Mouse (Mus musculus) C2C12 (cell line): ENCODE measurements around the gene Bmi1. TPM values are rescaled to one million over a fixed set of nuclear protein-coding genes. Genes with fewer than 3 reads are reported as not detected.

Source experiments
- H3K27me3 ChIP-seq: one replicate; pipeline ENCODE4 v1.6.1; 2011; ENCODE audit not compliant: control insufficient read depth, insufficient read depth, insufficient read length
- H3K36me3 ChIP-seq: one replicate; pipeline ENCODE4 v1.6.1; 2011; ENCODE audit not compliant: control insufficient read depth, insufficient read depth
- H3K4me3 ChIP-seq: one replicate; pipeline ENCODE4 v1.5.1; 2011; ENCODE audit warnings: mild to moderate bottlenecking, control low read depth; ENCODE audit not compliant: poor library complexity, insufficient read depth, severe bottlenecking
- H3K79me2 ChIP-seq: one replicate; pipeline ENCODE4 v1.6.1; 2011; ENCODE audit not compliant: control insufficient read depth, insufficient read depth
- H3K79me3 ChIP-seq: one replicate; pipeline ENCODE4 v1.6.1; 2011; ENCODE audit warnings: low read depth, control low read depth
- H3ac ChIP-seq: one replicate; pipeline ENCODE3; 2011; ENCODE audit warnings: low read depth; ENCODE audit not compliant: control insufficient read depth, insufficient read length
- CEBPB ChIP-seq: IDR thresholded peaks from one replicate; pipeline ENCODE4 v1.6.1; 2011; ENCODE audit warnings: low read depth, mild to moderate bottlenecking, control low read depth, moderate library complexity
- CTCF ChIP-seq: IDR thresholded peaks from one replicate; pipeline ENCODE4 v1.5.1; 2011; ENCODE audit not compliant: control insufficient read depth, insufficient read depth, insufficient read length
- FOSL1 ChIP-seq: IDR thresholded peaks from one replicate; pipeline ENCODE4 v1.8.0; 2011; ENCODE audit warnings: mild to moderate bottlenecking, low read length; ENCODE audit not compliant: poor library complexity, insufficient read depth, severe bottlenecking
- MAX ChIP-seq: IDR thresholded peaks from one replicate; pipeline ENCODE4 v1.6.1; 2011; ENCODE audit warnings: mild to moderate bottlenecking, control low read depth
- MYOD1 ChIP-seq: IDR thresholded peaks from one replicate; pipeline ENCODE4 v1.6.1; 2011; ENCODE audit warnings: low read depth; ENCODE audit not compliant: control insufficient read depth, insufficient read length
- MYOG ChIP-seq: IDR thresholded peaks from one replicate; pipeline ENCODE4 v1.6.1; 2011; ENCODE audit not compliant: control insufficient read depth, insufficient read length; ENCODE audit errors: extremely low read depth
- USF1 ChIP-seq: IDR thresholded peaks from one replicate; pipeline ENCODE4 v1.6.1; 2011; ENCODE audit warnings: low read depth, mild to moderate bottlenecking, control low read depth, moderate library complexity
- polyA plus RNA-seq: library from polyadenylated mRNA; unstranded; fragments of >200 nt; fragmentation: generic; extraction: Trizol; gene quantifications from one replicate; pipeline ENCODE4 v1.2.1, GENCODE M21; 2012; ENCODE audit warnings: missing spikeins

Gene Bmi1
- polyA plus RNA-seq, 1 experiment = 22.3 TPM

DNA sequence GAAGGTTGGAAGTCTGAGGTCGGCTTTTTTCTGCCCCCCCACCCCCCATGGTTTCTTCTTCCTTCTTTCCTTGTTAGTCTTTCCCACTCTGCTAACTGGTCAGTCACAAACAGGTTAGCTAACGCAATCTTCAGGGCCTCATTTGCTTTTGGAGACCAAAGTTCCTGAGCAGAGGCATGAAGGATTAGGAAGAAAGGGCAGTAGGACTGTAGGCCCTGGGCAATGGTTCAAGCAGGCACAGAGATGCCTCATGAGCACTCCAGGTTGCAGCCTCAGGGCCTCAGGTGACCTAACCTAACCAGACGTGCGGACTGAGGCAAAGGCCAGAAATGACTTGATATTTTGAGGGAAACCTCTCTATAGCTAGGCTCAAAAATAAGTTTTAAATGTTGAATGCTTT is 41.7 kb downstream of the Bmi1 start:
- Histone ChIP-seq H3K4me3 (no peak overlapping the region), H3K79me3 (no peaks in the 10 kb centered on the region), H3K27me3 (no peaks in the 10 kb centered on the region), H3K36me3 (no peaks in the 10 kb centered on the region), H3ac (no peak overlapping the region), H3K79me2 (no peaks in the 10 kb centered on the region)
- TF ChIP-seq CTCF (no peak), CEBPB (no peak), MYOD1 (no peak), FOSL1 (no peak), USF1 (no peak), MYOG (no peak)

DNA sequence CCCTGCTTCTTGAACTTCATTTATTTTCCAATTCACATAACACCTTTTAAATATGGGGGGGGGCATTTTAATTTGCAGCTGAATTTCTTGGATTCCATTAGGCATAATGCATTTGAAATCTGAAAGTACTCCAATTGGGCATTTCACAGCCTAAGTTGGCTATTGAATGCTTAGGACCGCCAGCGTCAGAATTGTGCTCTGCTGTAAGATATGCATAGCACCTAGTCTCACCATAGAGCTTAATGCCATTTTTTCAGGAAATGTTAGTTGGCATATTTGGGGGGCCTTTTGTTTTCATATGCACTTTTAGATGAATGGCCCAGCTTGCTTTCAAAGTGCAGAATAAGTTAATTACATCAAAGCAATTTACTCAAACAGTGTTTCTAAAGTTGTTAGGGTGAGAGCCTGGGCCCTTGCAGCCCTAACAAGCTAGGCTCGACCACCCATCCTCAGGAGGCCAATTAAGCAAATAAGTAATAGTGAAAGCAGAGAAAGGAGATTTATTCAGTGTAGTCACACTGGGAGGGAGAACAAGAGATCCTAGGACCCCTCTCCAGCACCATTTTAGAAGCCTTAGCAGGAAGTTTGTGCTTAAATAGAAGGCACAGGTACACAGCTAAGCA is 45.5 kb downstream of the Bmi1 start:
- TF ChIP-seq CEBPB (no peak), USF1 (no peak), MAX (no peak), FOSL1 (no peak), MYOD1 (no peak), CTCF (no peak), MYOG (no peak)
- no peaks in the 10 kb centered on the region for H3K79me3 ChIP-seq
- H3K27me3 ChIP-seq = no peaks in the 10 kb centered on the region
- no peaks in the 10 kb centered on the region for H3K79me2 ChIP-seq
- no peak overlapping the region for H3K4me3 ChIP-seq
- no peak overlapping the region for H3ac ChIP-seq
- H3K36me3 ChIP-seq = no peaks in the 10 kb centered on the region

DNA sequence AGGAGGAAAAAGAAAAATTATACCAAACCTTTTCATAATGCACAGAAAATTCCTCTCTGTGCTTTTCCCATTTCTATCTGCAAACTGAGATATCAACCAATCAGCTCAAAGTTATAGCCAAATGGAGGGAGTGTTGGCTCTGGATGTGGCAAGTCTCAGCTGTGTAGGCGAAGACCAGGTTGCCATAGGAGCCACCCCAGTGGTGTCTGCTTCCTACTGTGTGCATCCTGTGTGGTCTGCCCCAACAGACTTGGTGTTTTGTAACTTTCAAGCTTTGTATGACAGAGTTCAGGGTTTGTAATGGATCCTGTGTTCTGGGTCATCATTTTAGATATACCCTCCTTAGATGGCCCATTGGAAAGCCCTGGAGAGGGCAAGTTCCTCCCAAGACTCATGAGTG is 47.6 kb downstream of the Bmi1 start:
- Histone ChIP-seq H3K27me3 (no peaks in the 10 kb centered on the region), H3K79me3 (no peaks in the 10 kb centered on the region), H3K4me3 (no peak overlapping the region), H3K36me3 (no peaks in the 10 kb centered on the region), H3K79me2 (no peaks in the 10 kb centered on the region), H3ac (no peak overlapping the region)
- TF ChIP-seq FOSL1 = no peak
- no peak for TF ChIP-seq MYOG
- TF ChIP-seq MYOD1 = no peak
- TF ChIP-seq USF1 = no peak
- TF ChIP-seq CEBPB = no peak
- no peak for TF ChIP-seq CTCF
- TF ChIP-seq MAX = no peak

DNA sequence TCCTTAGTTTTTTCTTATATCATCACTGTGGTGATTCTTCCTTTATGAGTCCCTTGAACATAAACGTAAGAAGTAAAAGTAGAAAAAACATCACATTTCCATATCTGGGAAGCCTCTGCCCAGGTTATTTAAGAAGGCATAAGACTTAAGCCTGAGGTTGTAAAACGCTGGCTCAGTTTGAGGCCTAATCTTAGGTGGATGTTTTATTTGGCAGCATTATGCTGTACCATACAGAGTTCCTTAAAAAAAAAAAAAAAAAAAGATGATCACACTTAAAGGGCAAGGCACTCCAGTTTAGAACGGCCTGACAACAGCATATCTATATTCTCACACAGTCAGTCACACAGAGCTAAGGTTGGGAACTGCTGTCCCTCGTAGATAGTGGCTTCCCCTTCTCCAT is 49.1 kb downstream of the Bmi1 start:
- no peaks in the 10 kb centered on the region for H3K36me3 ChIP-seq
- no peak for TF ChIP-seq USF1
- no peak for TF ChIP-seq CEBPB
- TF ChIP-seq MAX = no peak
- no peak for TF ChIP-seq CTCF
- no peak for TF ChIP-seq MYOD1
- no peak for TF ChIP-seq MYOG
- TF ChIP-seq FOSL1 = no peak
- no peaks in the 10 kb centered on the region for H3K79me3 ChIP-seq
- H3ac ChIP-seq = no peak overlapping the region
- H3K4me3 ChIP-seq = no peak overlapping the region
- no peaks in the 10 kb centered on the region for H3K27me3 ChIP-seq
- no peaks in the 10 kb centered on the region for H3K79me2 ChIP-seq

DNA sequence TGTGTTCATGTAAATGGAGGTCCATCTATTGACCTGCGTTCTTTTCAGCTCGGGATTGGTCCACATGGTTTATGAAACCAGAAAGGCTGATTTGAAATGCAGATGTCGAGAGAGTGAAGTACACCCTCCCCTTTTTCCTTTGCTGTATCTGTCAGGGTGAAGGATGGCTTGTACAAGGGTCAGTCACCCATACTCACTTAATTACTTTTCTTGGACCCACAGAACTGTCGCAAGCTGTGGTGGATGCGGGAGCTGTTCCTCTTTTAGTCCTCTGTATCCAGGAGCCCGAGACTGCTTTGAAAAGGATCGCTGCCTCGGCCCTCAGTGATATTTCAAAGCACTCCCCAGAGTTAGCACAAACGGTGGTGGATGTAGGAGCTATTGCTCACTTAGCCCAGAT is 54.9 kb downstream of the Bmi1 start:
- no peaks in the 10 kb centered on the region for H3K79me3 ChIP-seq
- H3K4me3 ChIP-seq = no peak overlapping the region
- TF ChIP-seq MYOD1 (no peak), CEBPB (no peak), FOSL1 (no peak), MAX (no peak), USF1 (no peak)
- no peaks in the 10 kb centered on the region for H3K79me2 ChIP-seq
- no peaks in the 10 kb centered on the region for H3K27me3 ChIP-seq
- H3ac ChIP-seq = no peak overlapping the region
- H3K36me3 ChIP-seq = no peaks in the 10 kb centered on the region

DNA sequence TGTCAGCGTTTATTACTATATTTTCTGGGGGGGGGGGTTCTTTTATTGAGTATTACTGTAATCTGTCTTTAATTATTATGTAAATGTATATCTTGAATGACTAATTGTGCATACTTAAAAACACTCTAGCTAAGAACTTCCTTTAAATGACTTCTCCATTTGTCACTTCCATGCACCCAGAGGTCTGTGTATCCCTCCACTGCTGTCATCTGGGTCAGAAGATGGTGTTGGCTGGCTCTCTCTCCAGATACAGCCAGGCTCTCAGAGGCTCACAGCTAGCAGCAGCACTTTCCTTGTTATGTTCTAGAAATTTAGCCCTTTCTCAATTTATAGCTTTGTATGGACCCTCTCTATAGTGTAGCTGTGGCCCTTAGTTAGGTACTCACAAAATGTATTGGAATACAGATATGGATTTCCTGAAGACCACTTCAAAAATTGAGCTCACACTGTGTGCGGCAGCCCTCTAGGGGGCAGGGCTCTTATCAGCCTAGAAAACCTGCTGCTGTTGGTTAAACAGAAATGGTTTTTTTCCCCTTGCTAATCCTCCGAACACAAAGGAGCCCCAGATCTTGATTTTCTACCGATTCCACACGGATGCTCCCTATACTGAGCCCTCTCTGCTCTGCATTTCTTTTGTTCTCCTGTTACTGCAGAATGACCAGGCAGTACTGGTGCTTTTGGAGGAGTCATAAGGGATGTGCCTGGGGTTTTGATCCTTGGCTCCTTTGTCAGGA is 57.7 kb downstream of the Bmi1 start:
- Histone ChIP-seq H3K79me2 (no peaks in the 10 kb centered on the region), H3ac (no peak overlapping the region), H3K36me3 (no peaks in the 10 kb centered on the region), H3K27me3 (no peaks in the 10 kb centered on the region), H3K4me3 (no peak overlapping the region), H3K79me3 (no peaks in the 10 kb centered on the region)
- TF ChIP-seq FOSL1 (no peak), CTCF (no peak), CEBPB (no peak), MYOD1 (no peak), MYOG (no peak), MAX (no peak), USF1 (no peak)

Other genes with a start within 250 kb of the Bmi1 start
- gene Commd3, start 4.6 kb upstream of the Bmi1 start, polyA plus RNA-seq = 141 TPM
- 0.14 TPM for gene Spag6, start 17.0 kb downstream of the Bmi1 start, polyA plus RNA-seq